Mouse (Mus musculus): Measurements from ENCODE around the gene Larp7. TPM values are rescaled to one million over a fixed set of nuclear protein-coding genes. Genes with fewer than 3 reads are reported as not detected.

Gene Larp7
- 10 to 100 TPM; 14.6 to 16.5 TPM for total RNA-seq (2021)
- long read RNA-seq, experiment 1, transcript Larp7-201 (13 exons, 2,121 nt): major isoform, 21 of 25 reads
- long read RNA-seq, experiment 1, partial matches to known transcripts: 1 of 25 reads
- long read RNA-seq, experiment 1, other reads (novel, unspliced or antisense): 3 of 25 reads
- long read RNA-seq, experiment 2, transcript Larp7-201 (13 exons, 2,121 nt): major isoform, 21 of 32 reads
- long read RNA-seq, experiment 2, partial matches to known transcripts: 5 of 32 reads
- long read RNA-seq, experiment 2, other reads (novel, unspliced or antisense): 6 of 32 reads

DNA sequence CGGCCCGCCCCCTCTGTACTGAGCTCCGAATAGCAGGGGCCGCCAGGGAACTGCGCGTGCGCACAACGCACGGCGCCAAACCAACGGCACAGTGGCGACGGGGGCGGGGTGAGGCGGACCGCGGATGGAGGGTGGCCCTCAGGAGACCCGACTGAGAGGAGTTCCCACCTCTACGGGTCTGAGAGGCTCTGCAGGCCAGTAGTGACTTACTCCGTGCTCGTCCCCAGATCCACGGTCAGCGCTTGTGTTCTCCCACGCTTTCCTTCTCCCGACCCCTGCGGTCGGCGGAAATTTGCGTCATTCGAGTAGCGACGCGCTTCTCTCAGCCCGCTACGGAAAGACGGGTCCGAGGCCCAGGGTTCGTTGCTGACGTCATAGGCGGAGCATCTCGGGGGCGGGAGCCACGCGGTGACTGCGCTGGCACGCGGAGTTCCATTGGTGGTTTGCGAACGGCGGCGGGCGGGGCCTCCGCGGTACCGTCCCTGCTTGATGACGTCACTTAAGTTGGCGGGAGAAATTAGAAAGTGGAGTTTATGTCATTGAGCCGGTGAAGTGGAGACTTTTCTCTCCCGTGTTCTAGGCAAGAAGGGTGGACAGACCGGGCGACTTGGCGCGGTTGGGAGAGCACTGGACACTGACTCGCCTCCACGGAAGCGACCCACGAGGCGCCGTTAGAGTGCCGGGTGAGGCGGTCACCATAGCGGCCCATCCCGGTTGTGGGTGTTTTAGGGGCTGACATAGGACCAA, at the start of gene Larp7, which contains the start of gene Zgrf1:
TSS of gene Larp7 (minus strand) at position 377 of the 747 bp plus-strand sequence.
TSS of gene Zgrf1 (plus strand) at position 517 of the 747 bp plus-strand sequence.
- DNase-seq (ENCODE audit: low spot score in 2 of 2): peak; percentile 98 to 99

DNA sequence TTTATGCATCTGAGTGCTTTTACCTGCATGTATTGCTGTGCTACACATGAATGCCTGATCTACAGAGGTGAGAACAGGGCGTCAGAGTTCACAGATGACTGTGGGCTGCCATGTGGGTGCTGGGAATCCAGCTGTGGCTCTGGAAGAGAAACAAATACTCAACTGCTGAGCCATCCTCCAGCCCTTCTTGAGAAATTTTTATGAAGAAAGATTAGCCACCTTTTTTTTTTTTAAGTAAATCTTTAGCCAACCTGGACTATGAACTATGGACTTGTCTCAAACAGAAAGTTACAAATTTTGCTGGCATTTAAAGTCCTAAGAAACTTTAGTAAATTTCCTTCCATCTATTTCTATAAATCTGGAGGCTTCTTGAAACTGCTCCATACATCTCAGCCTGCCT, 44.0 kb upstream of the Larp7 start:
- no peak for DNase-seq (ENCODE audit: low spot score in 2 of 2)

GRCm38 (mm10) chr3:127572557-127572956, 19.4 kb upstream of the Larp7 start:
- DNase-seq (ENCODE audit: low spot score in 2 of 2): peak; percentile 35 to 77

DNA sequence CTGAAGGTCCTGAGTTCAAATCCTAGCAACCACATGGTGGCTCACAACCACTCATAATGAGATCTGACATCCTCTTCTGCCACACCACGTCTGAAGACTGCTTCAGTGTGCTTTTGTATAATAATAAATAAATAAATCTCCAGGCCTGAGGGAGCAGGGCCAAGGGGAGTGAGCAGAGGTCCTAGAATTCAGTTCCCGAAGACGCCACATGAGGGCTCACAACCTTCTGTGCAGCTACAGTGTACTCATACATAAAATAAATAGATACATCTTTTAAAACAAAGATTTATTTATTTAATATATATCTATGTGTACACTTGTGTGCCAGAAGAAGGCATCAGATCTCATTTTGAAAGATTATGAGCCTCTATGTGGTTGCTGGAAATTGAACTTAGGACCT, 12.0 kb upstream of the Larp7 start:
- no peak for DNase-seq (ENCODE audit: low spot score in 2 of 2)

DNA sequence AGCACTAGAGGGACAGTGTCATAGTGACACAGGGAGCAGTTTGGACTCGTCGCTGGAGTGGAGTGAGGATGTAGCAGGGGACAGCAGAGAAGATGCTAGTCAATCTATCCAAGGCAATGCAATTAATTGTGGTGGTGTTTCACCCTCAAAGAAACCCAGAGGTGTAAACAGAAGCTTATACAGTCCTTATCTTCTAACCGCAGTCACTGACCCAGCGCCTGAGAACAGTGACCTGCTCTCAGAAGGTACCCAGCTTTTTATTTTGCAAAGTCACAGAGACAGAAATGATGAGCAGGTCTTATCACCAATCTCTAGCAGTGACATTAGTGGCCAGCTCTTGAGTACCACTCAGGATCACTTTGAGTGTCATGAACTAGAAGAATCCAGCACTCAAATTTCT, 9.8 kb upstream of the Larp7 start:
- no peak for DNase-seq (ENCODE audit: low spot score in 2 of 2)

DNA sequence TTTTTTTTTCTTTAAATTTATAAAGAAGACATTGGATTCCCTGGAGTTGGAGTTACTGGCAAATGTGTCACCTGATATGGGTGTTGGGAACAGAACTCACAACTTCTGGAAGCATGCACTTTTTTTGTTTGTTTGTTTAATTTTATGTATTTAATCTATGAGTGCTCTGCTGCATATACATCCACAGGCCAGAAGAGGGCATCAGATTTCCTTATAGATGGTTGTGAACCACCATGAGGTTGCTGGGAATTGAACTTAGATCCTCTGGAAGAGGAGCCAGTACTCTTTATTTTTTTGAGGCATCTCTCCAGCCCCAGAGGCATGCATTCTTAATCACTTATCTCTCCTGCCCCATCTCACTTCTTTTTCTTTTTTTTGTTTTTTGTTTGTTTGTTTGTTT, 5.1 kb upstream of the Larp7 start:
- no peak for DNase-seq (ENCODE audit: low spot score in 2 of 2)

- DNase-seq (ENCODE audit: low spot score in 2 of 2): peak in 1 of 2 experiments; percentile 21
Observed at GRCm38 (mm10) chr3:127554723-127555122, 1.6 kb upstream of the Larp7 start.

- no peak for DNase-seq (ENCODE audit: low spot score in 2 of 2)
Observed at GRCm38 (mm10) chr3:127553720-127554043, 533 bp upstream of the Larp7 start.

GRCm38 (mm10) chr3:127552434-127552972, 646 bp downstream of the Larp7 start:
- no peak for DNase-seq (ENCODE audit: low spot score in 2 of 2)

DNA sequence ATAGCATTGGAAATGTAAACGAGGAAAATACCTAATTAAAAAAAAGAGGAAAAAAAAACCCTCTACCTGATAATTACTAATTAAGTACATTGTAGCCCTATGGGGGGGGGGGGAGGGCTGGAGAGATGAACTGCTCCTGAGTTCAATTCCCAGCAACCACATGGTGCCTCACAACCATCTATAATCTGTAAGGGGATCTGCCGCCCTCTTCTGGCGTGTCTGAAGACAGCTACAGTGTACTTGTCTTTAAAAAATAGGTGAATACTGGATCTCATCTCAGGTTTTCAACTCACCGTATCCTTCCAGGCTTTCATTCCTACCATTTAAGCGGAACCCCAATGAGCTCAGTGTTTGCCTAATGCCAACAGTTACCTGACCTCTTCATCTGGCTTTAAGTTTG, 5.3 kb downstream of the Larp7 start:
- no peak for DNase-seq (ENCODE audit: low spot score in 2 of 2)

DNA sequence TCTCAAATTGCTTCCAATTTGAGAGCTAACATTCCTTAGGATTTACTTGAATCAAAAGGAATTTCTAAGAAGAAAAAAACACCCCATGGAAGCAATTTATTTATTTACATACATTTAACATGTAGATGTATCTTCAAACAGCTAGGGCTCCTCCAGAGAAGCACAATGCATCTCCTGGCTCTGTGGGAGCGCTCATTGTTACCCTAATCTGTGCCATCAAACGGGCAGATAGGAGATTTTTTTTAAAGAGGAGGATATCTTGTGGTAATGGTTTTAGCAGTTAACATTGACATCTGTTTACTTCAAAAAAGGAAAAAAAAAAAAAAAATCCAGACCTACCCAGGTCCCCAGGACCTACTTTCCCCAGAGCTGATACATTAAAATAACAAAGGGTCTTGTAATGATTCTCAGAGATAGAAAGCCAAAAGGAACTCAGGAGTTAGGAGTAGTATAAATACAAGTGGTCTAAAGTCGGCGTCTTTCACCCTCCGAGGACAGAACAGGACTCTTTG, 8.5 kb downstream of the Larp7 start:
- no peak for DNase-seq (ENCODE audit: low spot score in 2 of 2)

- no peak for DNase-seq (ENCODE audit: low spot score in 2 of 2)
Observed at GRCm38 (mm10) chr3:127543976-127544375, 9.2 kb downstream of the Larp7 start.

DNA sequence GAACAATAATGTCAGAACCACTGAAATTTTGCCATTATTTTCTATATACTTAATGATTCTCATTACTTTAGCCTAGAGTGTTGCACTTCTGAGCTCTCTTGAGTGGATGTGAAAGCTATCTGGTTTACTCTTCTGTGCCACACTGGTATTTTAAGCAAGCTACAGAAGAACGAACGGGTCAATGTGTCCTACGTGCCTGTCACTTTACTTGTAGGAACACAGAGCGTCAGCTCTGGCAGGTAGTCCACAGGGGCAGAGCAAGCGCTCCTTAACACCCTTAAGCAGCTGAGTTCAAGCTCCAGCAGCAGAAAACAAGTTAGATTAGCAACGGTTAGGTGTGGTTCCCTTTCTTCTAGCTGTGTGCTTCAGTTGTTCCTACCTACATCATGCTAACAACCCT, 14.0 kb downstream of the Larp7 start:
- DNase-seq (ENCODE audit: low spot score in 2 of 2): no peak

GRCm38 (mm10) chr3:127530293-127530692, 22.9 kb downstream of the Larp7 start:
- DNase-seq (ENCODE audit: low spot score in 2 of 2): no peak

GRCm38 (mm10) chr3:127529824-127530223, 23.3 kb downstream of the Larp7 start:
- DNase-seq (ENCODE audit: low spot score in 2 of 2): no peak

DNA sequence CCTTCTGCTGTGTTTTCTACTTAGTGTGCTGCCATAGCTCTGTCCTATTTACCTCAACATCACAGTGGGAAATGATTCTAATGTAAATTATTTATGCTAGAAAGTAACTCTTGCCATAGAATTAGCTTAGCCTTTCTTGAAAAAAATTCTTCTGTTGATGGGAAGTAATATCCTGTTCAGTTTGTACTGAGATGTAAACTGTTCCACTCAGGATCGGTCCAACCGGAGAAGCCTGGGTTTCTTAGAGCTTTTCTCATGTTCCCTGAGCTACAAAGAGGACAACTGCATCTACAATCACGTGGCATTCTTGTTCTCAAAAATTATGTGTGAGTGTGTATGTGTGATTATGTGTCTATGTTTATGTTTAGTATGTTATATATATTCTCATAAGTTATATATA, 23.9 kb downstream of the Larp7 start:
- no peak for DNase-seq (ENCODE audit: low spot score in 2 of 2)

DNA sequence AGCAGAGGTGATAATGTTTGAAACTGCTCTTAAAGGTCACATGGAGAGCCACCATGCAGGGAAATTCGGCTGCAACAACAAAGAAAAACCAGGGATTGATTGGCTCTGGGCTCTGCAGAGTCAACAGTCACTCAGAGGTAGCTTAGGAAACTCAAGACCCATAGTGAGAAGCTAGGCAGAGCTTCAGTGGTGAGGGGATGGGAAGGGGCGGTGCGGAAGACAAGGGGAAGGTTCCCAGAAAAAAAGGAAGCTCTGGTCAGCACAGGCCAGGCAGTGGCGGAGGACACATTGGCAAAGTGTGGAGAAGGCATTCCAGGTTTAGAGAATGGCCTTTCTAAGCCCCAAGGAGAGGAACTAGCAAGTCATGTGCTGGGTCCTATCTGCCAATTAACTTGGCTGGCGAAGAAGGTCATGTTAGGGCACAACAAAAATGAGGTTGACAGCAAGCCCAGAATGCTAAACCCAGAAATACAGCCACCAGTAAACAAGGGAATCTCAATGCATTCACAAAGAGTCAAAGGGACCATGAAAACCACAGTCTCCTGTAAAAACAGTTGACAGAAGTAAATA, 25.6 kb downstream of the Larp7 start:
- DNase-seq (ENCODE audit: low spot score in 2 of 2): peak in 1 of 2 experiments; percentile 61

- DNase-seq (ENCODE audit: low spot score in 2 of 2): no peak
Observed at GRCm38 (mm10) chr3:127525188-127525819, 27.8 kb downstream of the Larp7 start.

- no peak for DNase-seq (ENCODE audit: low spot score in 2 of 2)
Observed at GRCm38 (mm10) chr3:127521156-127521555, 32.0 kb downstream of the Larp7 start.

DNA sequence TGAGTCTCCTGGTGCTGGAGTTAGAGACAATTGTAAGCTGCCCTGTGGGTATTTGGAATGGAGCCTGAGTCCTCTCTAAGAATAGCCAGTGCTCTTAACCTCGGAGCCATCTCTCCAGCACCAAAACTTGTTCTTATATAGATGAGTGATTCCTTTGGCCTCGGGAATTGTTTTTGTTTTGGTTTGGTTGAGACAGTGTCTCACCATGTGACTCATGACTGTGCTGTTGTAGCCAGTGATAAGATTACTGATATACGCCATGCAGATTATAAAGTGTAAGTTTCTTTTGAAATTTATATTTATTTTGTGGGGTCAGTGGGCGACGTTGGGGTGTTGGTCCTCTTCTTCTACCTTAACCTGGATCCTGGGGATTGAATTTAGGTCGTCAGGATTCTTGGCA, 32.8 kb downstream of the Larp7 start:
- no peak for DNase-seq (ENCODE audit: low spot score in 2 of 2)

DNA sequence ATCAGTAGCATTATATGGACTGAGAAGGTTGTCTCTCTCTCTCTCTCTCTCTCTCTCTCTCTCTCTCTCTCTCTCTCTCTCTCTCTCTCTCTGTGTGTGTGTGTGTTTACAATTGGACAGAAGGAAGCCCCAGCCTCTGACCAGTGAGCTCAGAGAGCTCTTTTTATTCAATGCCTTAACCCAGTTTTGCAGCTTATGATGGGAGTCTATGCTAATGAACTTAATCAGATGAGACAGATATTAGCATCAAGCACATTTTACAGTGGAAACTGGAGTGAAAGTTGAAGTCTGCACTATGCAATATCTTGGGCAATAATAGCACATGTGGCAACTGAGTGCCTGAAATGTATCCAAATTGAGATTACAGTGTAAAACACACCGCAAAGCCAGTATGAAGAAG, 37.9 kb downstream of the Larp7 start:
- no peak for DNase-seq (ENCODE audit: low spot score in 2 of 2)
